Mouse (Mus musculus) ES-E14 (cell line): ENCODE measurements around the gene Lrcol1. TPM values are rescaled to one million over a fixed set of nuclear protein-coding genes. Genes with fewer than 3 reads are reported as not detected.

Source experiments
- DNase-seq: peaks from one replicate; pipeline ENCODE4 v3.0.0-alpha.2; 2013; ENCODE audit warnings: low read depth, low spot score
- H3K27ac ChIP-seq: 2 replicates; pipeline ENCODE4 v1.5.1; 2012; ENCODE audit warnings: low read depth, mild to moderate bottlenecking, low read length, moderate library complexity, mixed read lengths; ENCODE audit not compliant: poor library complexity, insufficient read depth, severe bottlenecking
- H3K36me3 ChIP-seq: 2 replicates; pipeline ENCODE4 v1.6.1; 2012; ENCODE audit warnings: mild to moderate bottlenecking, low read length, moderate library complexity, mixed read lengths; ENCODE audit not compliant: control insufficient read depth, poor library complexity, insufficient read depth, severe bottlenecking
- H3K4me1 ChIP-seq, 2 experiments: fragments of 150-350 bp in 1 of 2; sonication (generic) in 1 of 2; 2 replicates each; pipeline ENCODE4 v1.6.1; 2012; ENCODE audit warnings: low read length in 2 of 2, mild to moderate bottlenecking in 1 of 2, mixed read lengths in 1 of 2; ENCODE audit not compliant: control insufficient read depth in 2 of 2, insufficient read depth in 2 of 2, poor library complexity in 1 of 2
- H3K4me3 ChIP-seq, 2 experiments: fragments of 150-350 bp in 1 of 2; sonication (generic) in 1 of 2; 2 replicates each; pipeline ENCODE4 v1.5.1; 2012; ENCODE audit warnings: low read length in 2 of 2, low read depth in 1 of 2, mild to moderate bottlenecking in 1 of 2, mixed read lengths in 1 of 2; ENCODE audit not compliant: insufficient read depth in 1 of 2, poor library complexity in 1 of 2, severe bottlenecking in 1 of 2
- H3K9ac ChIP-seq: 2 replicates; pipeline ENCODE4 v1.6.1; 2012; ENCODE audit warnings: low read depth, mild to moderate bottlenecking, low read length, mixed read lengths; ENCODE audit not compliant: poor library complexity, insufficient read depth, severe bottlenecking
- H3K9me3 ChIP-seq: fragments of 150-350 bp; sonication (generic); 2 replicates; pipeline ENCODE4 v1.6.1; 2012; ENCODE audit warnings: low read depth, mild to moderate bottlenecking, low read length; ENCODE audit not compliant: control insufficient read depth, insufficient read depth
- CHD2 ChIP-seq: IDR thresholded peaks from 2 replicates; pipeline ENCODE4 v1.6.1; 2014; ENCODE audit warnings: mild to moderate bottlenecking, low read depth, low read length, inconsistent platforms
- HCFC1 ChIP-seq: IDR thresholded peaks from 2 replicates; pipeline ENCODE4 v1.6.1; 2012; ENCODE audit warnings: low read length, inconsistent platforms, borderline replicate concordance; ENCODE audit not compliant: insufficient read depth
- MAFK ChIP-seq: IDR thresholded peaks from 2 replicates; pipeline ENCODE4 v1.6.1; 2014; ENCODE audit warnings: mild to moderate bottlenecking, low read depth, low read length, inconsistent platforms; ENCODE audit not compliant: insufficient read depth
- ZC3H11A ChIP-seq: IDR thresholded peaks from 2 replicates; pipeline ENCODE4 v1.6.1; 2012; ENCODE audit warnings: low read depth, mild to moderate bottlenecking, inconsistent platforms, low read length, borderline replicate concordance
- ZNF384 ChIP-seq: IDR thresholded peaks from 2 replicates; pipeline ENCODE4 v1.6.1; 2012; ENCODE audit warnings: low read depth, low read length, inconsistent platforms
- in situ Hi-C, 2 experiments: fragments of 600-800 bp; cut with MboI; formaldehyde crosslinking; loops; one replicate each; pipeline ENCODE4 v1.15.1; 2025; ENCODE audit warnings: low sequenced_read_pairs in 2 of 2, inconsistent platforms in 1 of 2; ENCODE audit not compliant: unreplicated experiment in 2 of 2
- total RNA-seq: library from RNA; depleted of rRNA; stranded (reverse); fragments of 300-350 nt; gene quantifications from 2 replicates; pipeline ENCODE4 v1.2.3, GENCODE M21; 2012

The Lrcol1 gene
- total RNA-seq, 1 experiment: 1.3 TPM

- H3K27ac ChIP-seq: no peak overlapping the region
- H3K9ac ChIP-seq: no peak overlapping the region
- in situ Hi-C loops: no loop called here
- DNase-seq: no peak
- H3K4me3 ChIP-seq: no peak overlapping the region
- H3K9me3 ChIP-seq: no peaks in the 10 kb centered on the region
- no peak for TF ChIP-seq MAFK
- H3K4me1 ChIP-seq: no peaks in the 10 kb centered on the region
- peaks cover 49% of the 10 kb centered on the region for H3K36me3 ChIP-seq
Measured at GRCm38 (mm10) chr5:110330508-110330907, 14.0 kb upstream of the Lrcol1 start.

GRCm38 (mm10) chr5:110338792-110339191 lies 5.7 kb upstream of the Lrcol1 start:
- Histone ChIP-seq H3K9ac (no peak overlapping the region), H3K4me1 (peaks cover 3% of the 10 kb centered on the region in 2 experiments; a peak in 3 of 4 replicates), H3K4me3 (no peak overlapping the region), H3K9me3 (no peaks in the 10 kb centered on the region), H3K27ac (no peak overlapping the region), H3K36me3 (peaks cover 33% of the 10 kb centered on the region)
- DNase-seq: no peak
- in situ Hi-C loops: no loop called here
- TF ChIP-seq MAFK: no peak
- no peak for TF ChIP-seq ZC3H11A

GRCm38 (mm10) chr5:110342648-110343284 lies 1.8 kb upstream of the Lrcol1 start, which contains the start of gene P2rx2:
Gene P2rx2 (minus strand): TSS chr5:110343212.
- no peak for DNase-seq
- Histone ChIP-seq H3K9ac (peak within 1 kb of the TSS; percentile 48), H3K27ac (no peak within 1 kb of the TSS), H3K4me3 (peak within 1 kb of the TSS; percentile 59 to 68), H3K4me1 (peaks cover 6 to 14% of the 10 kb centered on the region in 2 experiments; a peak in 3 of 4 replicates), H3K9me3 (no peaks in the 10 kb centered on the region), H3K36me3 (peaks cover 3% of the 10 kb centered on the region)
- TF ChIP-seq ZC3H11A (no peak), CHD2 (no peak), HCFC1 (no peak), MAFK (no peak), ZNF384 (no peak)
- in situ Hi-C loops: no loop called here

GRCm38 (mm10) chr5:110345553-110345952 lies 1.0 kb downstream of the Lrcol1 start:
- Histone ChIP-seq H3K4me3 (no peak overlapping the region), H3K4me1 (peaks cover 6 to 14% of the 10 kb centered on the region in 2 experiments; a peak in 3 of 4 replicates), H3K9ac (no peak overlapping the region), H3K36me3 (no peaks in the 10 kb centered on the region), H3K27ac (no peak overlapping the region), H3K9me3 (no peaks in the 10 kb centered on the region)
- in situ Hi-C loops: no loop called here
- DNase-seq: no peak
- TF ChIP-seq HCFC1 (no peak), MAFK (no peak), ZNF384 (no peak), ZC3H11A (no peak), CHD2 (no peak)

- Histone ChIP-seq H3K9me3 (no peaks in the 10 kb centered on the region), H3K9ac (no peak overlapping the region), H3K4me3 (no peak overlapping the region), H3K36me3 (no peaks in the 10 kb centered on the region), H3K27ac (no peak overlapping the region), H3K4me1 (peaks cover 6 to 14% of the 10 kb centered on the region in 2 experiments; a peak in 3 of 4 replicates)
- no peak for DNase-seq
- in situ Hi-C loops: no loop called here
- TF ChIP-seq MAFK (no peak), HCFC1 (no peak), CHD2 (no peak), ZNF384 (no peak), ZC3H11A (no peak)
Measured at GRCm38 (mm10) chr5:110347006-110347405, 2.5 kb downstream of the Lrcol1 start.
